Mouse (Mus musculus) stomach, embryonic 14.5 days (tissue): ENCODE measurements around the gene Vapa. TPM values are rescaled to one million over a fixed set of nuclear protein-coding genes. Genes with fewer than 3 reads are reported as not detected.
A peak's percentile ranks its signal among the peaks of the same experiment; 100 is the strongest.

ENCODE experiments used
- ATAC-seq: fragments of 200-750 bp; cut with Nextera tagmentation; 2 replicates; pipeline ENCODE4 v1.8.0; 2017; ENCODE audit warnings: low read depth, moderate TSS enrichment; ENCODE audit not compliant: insufficient number of reproducible peaks, insufficient read depth, low FRiP score
- H3K27ac ChIP-seq: fragments of 300-500 bp; sonication (generic); 2 replicates; pipeline ENCODE4 v1.5.1; 2014; ENCODE audit warnings: mild to moderate bottlenecking, low read length, moderate library complexity, mixed read lengths
- H3K27me3 ChIP-seq: fragments of 300-500 bp; sonication (generic); 2 replicates; pipeline ENCODE4 v1.6.1; 2014; ENCODE audit warnings: low read length, control low read depth, mixed read lengths; ENCODE audit not compliant: control insufficient read depth, insufficient read depth
- H3K36me3 ChIP-seq: fragments of 300-500 bp; sonication (generic); 2 replicates; pipeline ENCODE4 v1.6.1; 2014; ENCODE audit warnings: mild to moderate bottlenecking, control low read depth, low read length, moderate library complexity, mixed read lengths; ENCODE audit not compliant: control insufficient read depth, insufficient read depth
- H3K4me1 ChIP-seq: fragments of 300-500 bp; sonication (generic); 2 replicates; pipeline ENCODE4 v1.6.1; 2014; ENCODE audit warnings: low read length, control low read depth, mixed read lengths; ENCODE audit not compliant: control insufficient read depth, insufficient read depth
- H3K4me2 ChIP-seq: fragments of 300-500 bp; sonication (generic); replicated peaks from 2 replicates; pipeline ENCODE4 v1.6.1; 2014; ENCODE audit warnings: low read depth, low read length, control low read depth
- H3K4me3 ChIP-seq: fragments of 300-500 bp; sonication (generic); 2 replicates; pipeline ENCODE4 v1.5.1; 2014; ENCODE audit warnings: low read depth, low read length, control low read depth
- H3K9ac ChIP-seq: fragments of 300-500 bp; sonication (generic); replicated peaks from 2 replicates; pipeline ENCODE4 v1.6.1; 2014; ENCODE audit warnings: low read depth, mild to moderate bottlenecking, control low read depth, low read length, moderate library complexity, mixed read lengths
- H3K9me3 ChIP-seq: fragments of 300-500 bp; sonication (generic); 2 replicates; pipeline ENCODE4 v1.6.1; 2016; ENCODE audit warnings: low read depth, low read length, control low read depth; ENCODE audit not compliant: control insufficient read depth
- WGBS: fragments of 180-500 bp; shearing (Covaris S2); extraction: QIAGEN DNeasy Blood & Tissue Kit; methylation state at CpG from one replicate; pipeline ENCODE4 v1.1.7; 2014; 5-methylcytosine and 5-hydroxymethylcytosine counted together
- polyA plus RNA-seq: library from polyadenylated mRNA; unstranded; fragments of >200 nt; fragmentation: Nextera tagmentation; extraction: Ambion mirVana; gene quantifications from 2 replicates; pipeline ENCODE4 v1.2.1, GENCODE M21; 2014

Vapa gene
- polyA plus RNA-seq, 1 experiment from 2014 or later: 182 TPM

DNA sequence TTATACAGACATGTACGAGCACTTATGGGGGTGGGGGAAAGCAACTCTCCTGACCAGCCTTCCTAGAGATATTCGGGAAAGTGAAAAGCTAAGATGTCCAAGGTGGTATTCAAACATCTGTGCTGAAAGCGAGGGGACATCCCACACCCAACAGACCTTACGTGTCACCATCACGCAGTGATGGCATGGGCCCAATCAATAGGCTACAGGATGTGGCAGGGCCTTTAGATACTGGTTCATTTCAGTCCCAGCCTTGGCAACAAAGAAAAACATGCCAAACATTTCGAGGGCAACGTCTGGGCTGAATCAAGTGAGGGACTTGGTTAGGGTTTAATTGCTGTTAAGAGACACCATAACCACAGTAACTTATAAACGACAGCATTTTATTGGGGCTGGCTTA, 38.5 kb downstream of the Vapa start:
- H3K9me3 ChIP-seq: no peaks in the 10 kb centered on the region
- no peak for ATAC-seq
- H3K36me3 ChIP-seq: peaks cover 8% of the 10 kb centered on the region
- H3K9ac ChIP-seq: no peak overlapping the region
- no peaks in the 10 kb centered on the region for H3K4me1 ChIP-seq
- H3K27me3 ChIP-seq: no peaks in the 10 kb centered on the region
- H3K4me3 ChIP-seq: no peak overlapping the region
- WGBS: 77% methylated on average over 8 of the region's 8 CpGs
- H3K27ac ChIP-seq: no peak overlapping the region
- no peak overlapping the region for H3K4me2 ChIP-seq

DNA sequence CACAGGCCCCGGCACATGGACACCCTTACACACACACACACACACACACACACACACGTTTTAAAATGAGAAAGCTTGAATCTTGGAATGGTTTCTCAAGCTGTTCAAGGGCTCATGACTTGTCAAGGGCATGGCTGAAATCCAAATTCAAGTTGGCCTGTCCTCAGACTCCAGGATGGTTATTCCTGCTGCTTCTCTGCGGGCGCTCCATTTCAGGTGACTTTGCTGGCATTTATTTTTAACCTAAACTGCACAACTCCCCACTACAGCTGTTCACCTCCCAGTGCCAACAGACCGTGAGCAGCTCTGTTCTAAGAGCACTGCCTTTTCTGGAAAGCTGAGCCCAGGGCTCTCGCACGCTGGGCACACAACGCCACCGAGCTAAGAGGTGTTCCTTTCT, 41.5 kb downstream of the Vapa start:
- Histone ChIP-seq H3K9me3 (no peaks in the 10 kb centered on the region), H3K36me3 (no peaks in the 10 kb centered on the region), H3K27ac (no peak overlapping the region), H3K4me3 (no peak overlapping the region), H3K4me2 (no peak overlapping the region), H3K27me3 (no peaks in the 10 kb centered on the region), H3K4me1 (no peaks in the 10 kb centered on the region), H3K9ac (no peak overlapping the region)
- whole genome bisulfite sequencing: 88% methylated on average over 9 of the region's 9 CpGs
- ATAC-seq: no peak

- Histone ChIP-seq H3K27me3 (no peaks in the 10 kb centered on the region), H3K27ac (no peak overlapping the region), H3K9ac (no peak overlapping the region), H3K4me3 (no peak overlapping the region), H3K9me3 (no peaks in the 10 kb centered on the region), H3K36me3 (no peaks in the 10 kb centered on the region), H3K4me1 (no peaks in the 10 kb centered on the region), H3K4me2 (no peak overlapping the region)
- ATAC-seq: peak; percentile 26; the same call in 1 of the 2 replicates
- WGBS: 81% methylated on average over 8 of the region's 8 CpGs
These were observed 41.9 kb downstream of the Vapa start for GRCm38 (mm10) chr17:65571466-65571865.

DNA sequence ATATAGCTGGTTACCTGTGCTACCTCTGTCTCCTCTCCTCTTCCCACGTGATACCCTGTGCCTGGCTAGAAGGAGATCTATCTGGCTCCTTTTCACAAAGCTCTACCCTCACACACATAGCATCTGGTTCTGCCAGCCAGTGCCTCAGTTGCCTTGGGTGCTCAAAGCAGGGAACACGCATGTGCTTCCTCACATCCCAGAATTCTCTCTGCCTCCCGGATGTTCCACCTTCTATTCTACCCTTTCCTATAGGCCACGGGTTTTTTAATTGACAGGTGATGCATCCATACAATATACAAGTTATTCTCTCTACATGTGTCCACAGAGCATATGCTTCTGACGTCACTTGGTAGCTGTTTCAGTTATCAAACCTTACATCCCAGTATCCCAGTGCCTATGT, 49.2 kb downstream of the Vapa start:
- 79% methylated on average over 5 of the region's 5 CpGs for WGBS
- no peak for ATAC-seq
- Histone ChIP-seq H3K9me3 (no peaks in the 10 kb centered on the region), H3K4me3 (no peak overlapping the region), H3K36me3 (no peaks in the 10 kb centered on the region), H3K4me2 (no peak overlapping the region), H3K27me3 (no peaks in the 10 kb centered on the region), H3K4me1 (no peaks in the 10 kb centered on the region), H3K27ac (no peak overlapping the region), H3K9ac (no peak overlapping the region)

DNA sequence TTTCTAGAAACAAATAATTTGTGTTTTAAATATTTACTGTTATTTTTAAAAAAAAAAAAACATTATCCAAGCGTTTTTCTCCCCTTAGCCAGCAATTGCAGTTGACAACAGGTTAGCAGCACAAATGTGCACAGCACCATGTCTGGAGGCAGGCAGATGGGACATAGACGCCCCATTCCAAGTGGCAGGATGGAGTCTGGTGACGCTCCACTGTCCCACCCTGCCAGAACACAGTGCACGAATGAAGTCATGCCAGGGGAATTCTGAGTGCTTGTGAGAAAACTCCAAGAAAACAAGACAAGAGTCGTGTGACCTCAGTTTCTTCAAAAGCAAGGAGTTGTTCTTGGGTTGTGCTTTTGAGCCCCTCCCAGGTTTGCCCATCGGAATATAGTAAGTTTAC, 50.0 kb downstream of the Vapa start:
- Histone ChIP-seq H3K9me3 (no peaks in the 10 kb centered on the region), H3K4me3 (no peak overlapping the region), H3K9ac (no peak overlapping the region), H3K36me3 (no peaks in the 10 kb centered on the region), H3K27ac (no peak overlapping the region), H3K4me2 (no peak overlapping the region), H3K27me3 (no peaks in the 10 kb centered on the region), H3K4me1 (no peaks in the 10 kb centered on the region)
- WGBS: 65% methylated on average over 6 of the region's 6 CpGs
- ATAC-seq: no peak

- Histone ChIP-seq H3K9ac (no peak overlapping the region), H3K4me2 (no peak overlapping the region), H3K27me3 (no peaks in the 10 kb centered on the region), H3K27ac (no peak overlapping the region), H3K4me3 (no peak overlapping the region), H3K9me3 (no peaks in the 10 kb centered on the region), H3K36me3 (no peaks in the 10 kb centered on the region), H3K4me1 (no peaks in the 10 kb centered on the region)
- WGBS: 1% methylated on average over 5 of the region's 5 CpGs
- ATAC-seq: no peak; the same call in 1 of the 2 replicates
These were observed 50.6 kb downstream of the Vapa start for GRCm38 (mm10) chr17:65562761-65563160.

- Histone ChIP-seq H3K4me2 (no peak overlapping the region), H3K27ac (no peak overlapping the region), H3K27me3 (no peaks in the 10 kb centered on the region), H3K36me3 (no peaks in the 10 kb centered on the region), H3K9me3 (no peaks in the 10 kb centered on the region), H3K9ac (no peak overlapping the region), H3K4me3 (no peak overlapping the region), H3K4me1 (no peaks in the 10 kb centered on the region)
- 51% methylated on average over 6 of the region's 6 CpGs for WGBS
- ATAC-seq: no peak
These were observed 51.9 kb downstream of the Vapa start for GRCm38 (mm10) chr17:65561361-65562015.

DNA sequence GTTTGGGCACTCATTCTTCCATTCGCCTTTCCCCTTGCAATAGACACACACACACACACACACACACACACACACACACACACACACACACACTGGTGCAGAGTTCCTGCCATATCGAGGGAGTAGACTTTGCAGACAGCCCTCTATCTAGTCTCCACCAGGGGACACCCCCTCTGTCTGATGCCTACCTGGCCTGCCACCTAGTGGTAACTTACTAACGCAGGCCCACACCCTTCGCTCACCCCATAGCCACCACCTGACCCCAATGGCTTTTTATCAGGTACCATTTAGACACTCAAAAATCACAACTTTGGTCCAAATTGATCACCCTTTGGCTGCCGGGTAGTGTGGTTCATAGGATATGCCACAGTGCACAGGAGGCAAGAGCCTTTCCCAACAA, 54.1 kb downstream of the Vapa start:
- no peak overlapping the region for H3K9ac ChIP-seq
- no peak overlapping the region for H3K27ac ChIP-seq
- H3K4me1 ChIP-seq: no peaks in the 10 kb centered on the region
- no peaks in the 10 kb centered on the region for H3K27me3 ChIP-seq
- no peak overlapping the region for H3K4me2 ChIP-seq
- 51% methylated on average over 5 of the region's 5 CpGs for WGBS
- no peaks in the 10 kb centered on the region for H3K36me3 ChIP-seq
- no peaks in the 10 kb centered on the region for H3K9me3 ChIP-seq
- H3K4me3 ChIP-seq: no peak overlapping the region
- no peak for ATAC-seq

DNA sequence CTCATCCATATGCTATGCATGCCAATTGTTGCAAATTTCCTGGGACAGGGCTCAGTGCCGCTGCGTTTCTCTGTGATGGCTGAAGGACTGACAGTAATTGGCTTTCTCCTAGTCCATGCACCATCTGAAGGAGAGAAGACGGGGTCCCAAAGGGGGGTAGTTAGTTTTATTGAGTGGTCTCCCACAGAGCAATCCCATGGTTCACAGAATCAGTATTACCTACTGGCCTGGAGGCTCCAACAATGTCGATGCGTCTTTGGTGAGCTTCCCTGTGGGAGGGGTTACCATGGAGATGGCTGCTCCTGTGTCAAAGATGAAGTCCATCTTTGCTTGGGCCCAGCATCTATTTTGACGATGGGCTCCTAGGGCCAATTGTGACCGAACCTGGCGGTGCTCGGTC, 54.6 kb downstream of the Vapa start:
- ATAC-seq: no peak
- Histone ChIP-seq H3K4me1 (no peaks in the 10 kb centered on the region), H3K27ac (no peak overlapping the region), H3K36me3 (no peaks in the 10 kb centered on the region), H3K9ac (no peak overlapping the region), H3K27me3 (no peaks in the 10 kb centered on the region), H3K4me2 (no peak overlapping the region), H3K4me3 (no peak overlapping the region), H3K9me3 (no peaks in the 10 kb centered on the region)
- WGBS: 65% methylated on average over 9 of the region's 9 CpGs
